Comparison of ENCODE assay signal across 9 mouse cellular contexts in genomic region chr13:109914846-109915245, GRCm38 (mm10).
A peak's percentile ranks its signal among the peaks of the same experiment; 100 is the strongest.
DNase-seq lines count a peak whose midpoint lies in the region; ATAC-seq and TF ChIP-seq lines count a peak whose summit lies in the region.
"Had no signal": no experiment of that assay in that cellular context is flagged by ENCODE, and none has a peak within 500 bp of the region (broad histone marks: within the 10 kb centered on the region; RNA-seq: fewer than 3 reads in every experiment).

No protein-coding gene starts in this region.

- H3K27me3 ChIP-seq in cerebellum, adult 2 months (ENCODE audit: control insufficient read depth, insufficient read depth, low read length) = no peaks in the 10 kb centered on the region
- H3K27me3 ChIP-seq in forebrain, embryonic 14.5 days (replicated peaks; ENCODE audit: control insufficient read depth, insufficient read depth, low read length) = no peaks in the 10 kb centered on the region
- H3K27me3 ChIP-seq: neural tube, embryonic 12.5 days had no signal

- 76% methylated on average over 5 of the region's 5 CpGs for WGBS in cerebellum, adult 2 months
- 87% methylated on average over 5 of the region's 5 CpGs for WGBS in forebrain, embryonic 14.5 days

- H3K4me2 ChIP-seq in forebrain, embryonic 14.5 days (ENCODE audit: low read length) = no peak overlapping the region
- H3K4me2 ChIP-seq: neural tube, embryonic 12.5 days had no signal

- no peak overlapping the region for H3K4me3 ChIP-seq in cerebellum, adult 2 months (replicated peaks; ENCODE audit: insufficient read depth, low read depth, low read length)
- no peak overlapping the region for H3K4me3 ChIP-seq in forebrain, embryonic 14.5 days (ENCODE audit: low read depth, low read length)
- H3K4me3 ChIP-seq: neural tube, embryonic 12.5 days had no signal

- no peak for TF ChIP-seq CTCF in cerebellum, adult 2 months (IDR thresholded peaks at IDR 0.05; ENCODE audit: borderline replicate concordance, insufficient read depth, low read depth, low read length)

- no peak for ATAC-seq in forebrain, embryonic 14.5 days

- no peak for TF ChIP-seq POLR2A in cerebellum, adult 2 months (IDR thresholded peaks at IDR 0.05; ENCODE audit: borderline replicate concordance, insufficient read depth, low read length)

- no peaks in the 10 kb centered on the region for H3K9me3 ChIP-seq in forebrain, embryonic 14.5 days (replicated peaks; ENCODE audit: control insufficient read depth, low read length)
- H3K9me3 ChIP-seq: neural tube, embryonic 12.5 days had no signal

- no peaks in the 10 kb centered on the region for H3K36me3 ChIP-seq in forebrain, embryonic 14.5 days (ENCODE audit: control insufficient read depth, insufficient read depth, low read length)
- H3K36me3 ChIP-seq: neural tube, embryonic 12.5 days had no signal

- peaks cover 7% of the 10 kb centered on the region for H3K4me1 ChIP-seq in cerebellum, adult 2 months (ENCODE audit: control insufficient read depth, insufficient read depth, low read length)
- H3K4me1 ChIP-seq in forebrain, embryonic 14.5 days (ENCODE audit: control insufficient read depth, insufficient read depth, low read length) = no peaks in the 10 kb centered on the region; the same call in 1 of the 2 replicates

- DNase-seq in ovary, postnatal 14 days (ENCODE audit: low spot score) = peak; percentile 15
- no peak for DNase-seq in ovary, adult 18-20 months (ENCODE audit: low spot score)
- DNase-seq in gonadal fat pad, adult 2 months (ENCODE audit: low read depth) = peak; percentile 28
- DNase-seq in kidney, postnatal 10 days = peak; percentile 40
- DNase-seq in mesoderm, embryonic 11.5 days (ENCODE audit: low read depth, low spot score) = peak; percentile 48
- no peak for DNase-seq in cerebellum, adult 2 months
- no peak for DNase-seq in forebrain, embryonic 14.5 days (ENCODE audit: low spot score)
- DNase-seq in cerebellum, postnatal 10 days = no peak

- H3K27ac ChIP-seq in cerebellum, adult 2 months (ENCODE audit: insufficient read depth, low read length) = no peak overlapping the region
- no peak overlapping the region for H3K27ac ChIP-seq in forebrain, embryonic 14.5 days (ENCODE audit: low read depth, low read length)
- H3K27ac ChIP-seq: neural tube, embryonic 12.5 days had no signal

- H3K9ac ChIP-seq in forebrain, embryonic 14.5 days (ENCODE audit: low read length) = no peak overlapping the region
- H3K9ac ChIP-seq: neural tube, embryonic 12.5 days had no signal

Comparison
In these comparisons a context has a peak if more than half of its experiments do, and no peak if none do; other contexts are left out.
1. DNase-seq: peak in ovary, postnatal 14 days (single experiment), gonadal fat pad, adult 2 months (single experiment), kidney, postnatal 10 days (single experiment) and mesoderm, embryonic 11.5 days (single experiment); none in ovary, adult 18-20 months (single experiment), cerebellum, adult 2 months (0 of 2), forebrain, embryonic 14.5 days (single experiment) and cerebellum, postnatal 10 days (0 of 2).